Mouse (Mus musculus) forebrain, postnatal 0 days (tissue): ENCODE results near the gene Dnaja3. TPM values are rescaled to one million over a fixed set of nuclear protein-coding genes. Genes with fewer than 3 reads are reported as not detected.
A peak's percentile ranks its signal among the peaks of the same experiment; 100 is the strongest.

ENCODE experiments used
- ATAC-seq: fragments of 200-750 bp; cut with Nextera tagmentation; 2 replicates; pipeline ENCODE4 v1.8.0; 2017; ENCODE audit warnings: mild to moderate bottlenecking, moderate library complexity
- DNase-seq: peaks from one replicate; pipeline ENCODE4 v3.0.0-alpha.2; 2015
- H3K27ac ChIP-seq: fragments of 300-500 bp; sonication (generic); 2 replicates; pipeline ENCODE4 v1.5.1; 2014; ENCODE audit warnings: low read depth, mild to moderate bottlenecking, antibody characterized with exemption, low read length, moderate library complexity, mixed read lengths
- H3K27me3 ChIP-seq: fragments of 300-500 bp; sonication (generic); 2 replicates; pipeline ENCODE4 v1.6.1; 2014; ENCODE audit warnings: mild to moderate bottlenecking, low read length, mixed read lengths; ENCODE audit not compliant: insufficient read depth
- H3K36me3 ChIP-seq: fragments of 300-500 bp; sonication (generic); 2 replicates; pipeline ENCODE4 v1.6.1; 2014; ENCODE audit warnings: mild to moderate bottlenecking, moderate library complexity; ENCODE audit not compliant: insufficient read depth
- H3K4me1 ChIP-seq: fragments of 300-500 bp; sonication (generic); 2 replicates; pipeline ENCODE4 v1.6.1; 2014; ENCODE audit warnings: antibody characterized with exemption; ENCODE audit not compliant: insufficient read depth
- H3K4me2 ChIP-seq: fragments of 300-500 bp; sonication (generic); 2 replicates; pipeline ENCODE4 v1.6.1; 2014; ENCODE audit warnings: low read depth, mild to moderate bottlenecking, moderate library complexity
- H3K4me3 ChIP-seq: fragments of 300-500 bp; sonication (generic); 2 replicates; pipeline ENCODE4 v1.5.1; 2014; ENCODE audit warnings: low read depth, low read length, mixed read lengths
- H3K9ac ChIP-seq: fragments of 300-500 bp; sonication (generic); 2 replicates; pipeline ENCODE4 v1.6.1; 2014; ENCODE audit warnings: mild to moderate bottlenecking
- H3K9me3 ChIP-seq: fragments of 300-500 bp; sonication (generic); 2 replicates; pipeline ENCODE4 v1.6.1; 2016; ENCODE audit warnings: low read length
- CTCF ChIP-seq: sonication (generic); IDR thresholded peaks from 2 replicates; pipeline ENCODE4 v1.5.1; 2016; ENCODE audit warnings: antibody characterized with exemption, control low read depth, low read depth
- WGBS: fragments of 180-500 bp; shearing (Covaris S2); extraction: QIAGEN DNeasy Blood & Tissue Kit; methylation state at CpG from one replicate; pipeline ENCODE4 v1.1.7; 2014; 5-methylcytosine and 5-hydroxymethylcytosine counted together
- polyA plus RNA-seq: library from polyadenylated mRNA; unstranded; fragments of >200 nt; fragmentation: Nextera tagmentation; extraction: Ambion mirVana; gene quantifications from 2 replicates; pipeline ENCODE4 v1.2.1, GENCODE M21; 2015
- total RNA-seq: library from RNA; depleted of rRNA; stranded (reverse); fragments of >200 nt; gene quantifications from 2 replicates; pipeline ENCODE4 v1.2.3, GENCODE M21; 2014

Gene Dnaja3
- total and polyA plus RNA-seq, 2 experiments from 2014 or later, result 48.6 to 51.5 TPM

- no peak for DNase-seq
- Histone ChIP-seq H3K4me3 (no peak overlapping the region), H3K9ac (no peak overlapping the region), H3K4me1 (no peaks in the 10 kb centered on the region), H3K27me3 (no peaks in the 10 kb centered on the region), H3K4me2 (no peak overlapping the region), H3K27ac (no peak overlapping the region), H3K9me3 (no peaks in the 10 kb centered on the region), H3K36me3 (peaks cover 85% of the 10 kb centered on the region)
- no peak for TF ChIP-seq CTCF
- ATAC-seq, result no peak
- 77% methylated on average over 4 of the region's 4 CpGs for WGBS
These were observed 65.8 kb downstream of the Dnaja3 start for GRCm38 (mm10) chr16:4705541-4705940.

GRCm38 (mm10) chr16:4711173-4711572, 71.4 kb downstream of the Dnaja3 start:
- Histone ChIP-seq H3K9ac (no peak overlapping the region), H3K27ac (no peak overlapping the region), H3K4me1 (no peaks in the 10 kb centered on the region), H3K4me3 (no peak overlapping the region), H3K9me3 (no peaks in the 10 kb centered on the region), H3K27me3 (no peaks in the 10 kb centered on the region), H3K36me3 (peaks cover 58% of the 10 kb centered on the region), H3K4me2 (no peak overlapping the region)
- DNase-seq (no peak), ATAC-seq (no peak)
- TF ChIP-seq CTCF, result no peak
- 95% methylated on average over 4 of the region's 4 CpGs for WGBS

- DNase-seq (no peak), ATAC-seq (no peak)
- no peak for TF ChIP-seq CTCF
- no peaks in the 10 kb centered on the region for H3K27me3 ChIP-seq
- WGBS, result 93% methylated on average over 17 of the region's 17 CpGs
- no peak overlapping the region for H3K4me2 ChIP-seq
- H3K4me1 ChIP-seq, result peaks cover 6% of the 10 kb centered on the region; the same call in 1 of the 2 replicates
- H3K36me3 ChIP-seq, result peaks cover 29% of the 10 kb centered on the region
- no peak overlapping the region for H3K4me3 ChIP-seq
- no peak overlapping the region for H3K9ac ChIP-seq
- no peak overlapping the region for H3K27ac ChIP-seq
- H3K9me3 ChIP-seq, result no peaks in the 10 kb centered on the region
These were observed 74.3 kb downstream of the Dnaja3 start for GRCm38 (mm10) chr16:4713861-4714710.

GRCm38 (mm10) chr16:4717866-4718265, 78.1 kb downstream of the Dnaja3 start:
- Histone ChIP-seq H3K9me3 (no peaks in the 10 kb centered on the region), H3K36me3 (peaks cover 12% of the 10 kb centered on the region; the same call in 1 of the 2 replicates), H3K4me1 (peaks cover 6% of the 10 kb centered on the region; the same call in 1 of the 2 replicates), H3K4me2 (peak overlapping the region; percentile 74), H3K9ac (no peak overlapping the region), H3K27ac (no peak overlapping the region), H3K4me3 (peak overlapping the region; percentile 54), H3K27me3 (no peaks in the 10 kb centered on the region)
- WGBS, result 48% methylated on average over 3 of the region's 3 CpGs
- DNase-seq, result no peak
- no peak for TF ChIP-seq CTCF
- ATAC-seq, result no peak

- H3K4me3 ChIP-seq, result peak within 1 kb of the TSS; percentile 54
- no peak for TF ChIP-seq CTCF
- H3K36me3 ChIP-seq, result peaks cover 8% of the 10 kb centered on the region; the same call in 1 of the 2 replicates
- H3K9ac ChIP-seq, result peak within 1 kb of the TSS; percentile 83
- peak within 1 kb of the TSS; percentile 74 for H3K27ac ChIP-seq
- H3K4me1 ChIP-seq, result peaks cover 6% of the 10 kb centered on the region; the same call in 1 of the 2 replicates
- H3K9me3 ChIP-seq, result no peaks in the 10 kb centered on the region
- DNase-seq, result peak; percentile 82
- no peaks in the 10 kb centered on the region for H3K27me3 ChIP-seq
- peak; percentile 91 for ATAC-seq
- H3K4me2 ChIP-seq, result peak within 1 kb of the TSS; percentile 74
- 15% methylated on average over 33 of the region's 33 CpGs for WGBS
These were observed 79.1 kb downstream of the Dnaja3 start, which contains the start of gene Nmral1 for GRCm38 (mm10) chr16:4718753-4719518. Nmral1 (minus strand) TSS chr16:4719356.

GRCm38 (mm10) chr16:4722128-4722914, 82.5 kb downstream of the Dnaja3 start:
- Histone ChIP-seq H3K4me2 (no peak overlapping the region), H3K9me3 (no peaks in the 10 kb centered on the region), H3K27me3 (no peaks in the 10 kb centered on the region), H3K27ac (no peak overlapping the region), H3K36me3 (no peaks in the 10 kb centered on the region), H3K9ac (no peak overlapping the region), H3K4me3 (no peak overlapping the region), H3K4me1 (peaks cover 12% of the 10 kb centered on the region; the same call in 1 of the 2 replicates)
- no peak for TF ChIP-seq CTCF
- ATAC-seq (no peak), DNase-seq (no peak)
- WGBS, result 61% methylated on average over 7 of the region's 7 CpGs
